Mouse (Mus musculus): ENCODE results near the gene Creb5. TPM values are rescaled to one million over a fixed set of nuclear protein-coding genes. Genes with fewer than 3 reads are reported as not detected.

Creb5 gene
- polyA plus RNA-seq, 1 experiment = 0.02 TPM

DNA sequence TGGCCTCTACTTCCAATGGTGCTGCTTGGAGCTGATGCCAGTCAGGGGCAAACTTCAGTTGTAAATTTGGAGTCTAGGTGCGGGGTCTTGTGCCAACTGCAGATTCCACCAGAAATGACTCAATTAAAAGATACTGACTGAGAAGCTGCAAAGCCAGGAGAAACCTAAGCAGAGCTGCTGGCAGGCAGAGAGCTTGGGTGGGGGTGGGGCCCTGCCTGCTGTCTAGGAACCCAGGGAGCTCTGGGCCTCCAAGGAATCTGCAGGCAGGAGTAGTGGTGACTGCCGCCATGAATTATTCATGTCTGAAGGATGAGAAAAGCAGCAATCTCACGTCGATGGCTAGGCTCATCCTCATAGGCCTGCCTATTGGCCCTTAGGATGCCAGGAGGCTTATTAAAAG, 306.5 kb downstream of the Creb5 start:
- Histone ChIP-seq H3K4me3 (replicated peaks) (no peak overlapping the region), H3K9me3 (ENCODE audit: control insufficient read depth, low read length) (no peaks in the 10 kb centered on the region), H3K4me1 (ENCODE audit: control insufficient read depth) (no peaks in the 10 kb centered on the region), H3K27me3 (ENCODE audit: control insufficient read depth) (no peaks in the 10 kb centered on the region), H3K36me3 (ENCODE audit: control insufficient read depth) (no peaks in the 10 kb centered on the region)
- no peak for TF ChIP-seq TAL1 (IDR thresholded peaks at IDR 0.05; ENCODE audit: low read length)
- no peak for TF ChIP-seq GATA1 (IDR thresholded peaks at IDR 0.05; ENCODE audit: low read length)

DNA sequence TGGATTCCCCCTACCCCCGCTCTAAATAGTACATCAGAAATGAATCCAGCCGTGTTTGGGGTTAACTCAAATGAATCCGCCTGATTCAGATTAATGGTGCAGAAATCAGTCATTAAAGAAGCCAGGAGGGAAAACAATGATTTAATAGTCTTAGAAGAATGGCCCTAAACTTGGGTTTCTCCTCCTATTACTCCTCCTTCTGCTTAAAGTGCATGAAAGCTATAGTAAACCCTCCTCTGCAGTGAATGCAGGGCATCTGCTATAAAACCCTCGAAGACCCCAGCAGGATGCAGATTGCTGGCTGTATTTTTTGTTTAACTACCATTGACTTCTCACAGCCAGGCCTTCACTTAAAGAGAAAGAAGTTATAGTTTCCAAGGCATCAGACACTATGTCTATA, 307.2 kb downstream of the Creb5 start:
- TF ChIP-seq GATA1 (IDR thresholded peaks at IDR 0.05; ENCODE audit: low read length) (no peak), TAL1 (IDR thresholded peaks at IDR 0.05; ENCODE audit: low read length) (no peak)
- Histone ChIP-seq H3K9me3 (ENCODE audit: control insufficient read depth, low read length) (no peaks in the 10 kb centered on the region), H3K36me3 (ENCODE audit: control insufficient read depth) (no peaks in the 10 kb centered on the region), H3K4me1 (ENCODE audit: control insufficient read depth) (no peaks in the 10 kb centered on the region), H3K27me3 (ENCODE audit: control insufficient read depth) (no peaks in the 10 kb centered on the region), H3K4me3 (replicated peaks) (no peak overlapping the region)

DNA sequence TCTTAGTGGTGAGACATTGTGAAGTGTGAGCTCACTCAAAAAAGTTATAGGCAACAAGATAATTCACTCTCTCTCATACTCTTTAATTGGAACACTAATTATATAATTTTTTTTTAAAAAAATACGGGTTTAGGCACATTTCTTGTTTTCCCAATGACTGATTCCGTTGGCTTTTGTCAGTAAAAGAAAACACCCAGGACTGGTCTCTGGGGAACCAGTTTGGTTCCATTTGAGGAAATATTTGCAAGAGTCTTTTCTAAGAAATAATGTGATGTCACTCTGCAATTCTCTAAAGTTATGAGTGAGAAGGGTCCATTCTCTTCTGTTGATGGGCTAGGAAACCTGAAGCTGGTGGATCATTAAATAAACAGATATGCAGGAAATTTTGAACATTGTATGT, 309.3 kb downstream of the Creb5 start:
- TF ChIP-seq GATA1 (IDR thresholded peaks at IDR 0.05; ENCODE audit: low read length) = no peak
- TF ChIP-seq TAL1 (IDR thresholded peaks at IDR 0.05; ENCODE audit: low read length) = no peak
- Histone ChIP-seq H3K9me3 (ENCODE audit: control insufficient read depth, low read length) (no peaks in the 10 kb centered on the region), H3K36me3 (ENCODE audit: control insufficient read depth) (no peaks in the 10 kb centered on the region)

DNA sequence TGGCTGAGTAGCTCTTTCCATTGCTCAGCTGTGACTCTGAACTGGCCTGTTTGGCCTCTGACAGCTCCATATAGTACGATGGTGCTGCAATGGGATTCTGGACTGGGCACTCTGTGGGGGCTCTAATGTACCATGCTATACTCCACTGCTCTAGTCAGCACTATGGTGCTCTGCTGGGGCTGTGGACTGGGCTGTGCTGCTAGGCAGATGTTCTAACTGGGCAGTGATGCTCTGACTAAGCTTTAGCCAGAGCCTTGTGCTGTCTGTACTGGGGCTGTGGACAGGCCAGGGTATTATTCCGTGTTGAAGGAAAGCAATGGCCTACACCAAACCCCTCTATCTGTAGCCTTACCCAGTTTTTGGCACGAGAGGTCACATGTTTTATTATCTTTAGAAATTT, 316.0 kb downstream of the Creb5 start:
- Histone ChIP-seq H3K27me3 (ENCODE audit: control insufficient read depth) (no peaks in the 10 kb centered on the region), H3K9me3 (ENCODE audit: control insufficient read depth, low read length) (no peaks in the 10 kb centered on the region), H3K4me1 (ENCODE audit: control insufficient read depth) (no peaks in the 10 kb centered on the region), H3K4me3 (replicated peaks) (no peak overlapping the region), H3K36me3 (ENCODE audit: control insufficient read depth) (no peaks in the 10 kb centered on the region)
- TF ChIP-seq TAL1 (IDR thresholded peaks at IDR 0.05; ENCODE audit: low read length) = no peak
- TF ChIP-seq GATA1 (IDR thresholded peaks at IDR 0.05; ENCODE audit: low read length) = no peak

More for the DNA sequence above, 309.3 kb downstream of the Creb5 start:
- Histone ChIP-seq H3K27me3 (ENCODE audit: control insufficient read depth) (no peaks in the 10 kb centered on the region), H3K4me3 (replicated peaks) (no peak overlapping the region), H3K4me1 (ENCODE audit: control insufficient read depth) (no peaks in the 10 kb centered on the region)

DNA sequence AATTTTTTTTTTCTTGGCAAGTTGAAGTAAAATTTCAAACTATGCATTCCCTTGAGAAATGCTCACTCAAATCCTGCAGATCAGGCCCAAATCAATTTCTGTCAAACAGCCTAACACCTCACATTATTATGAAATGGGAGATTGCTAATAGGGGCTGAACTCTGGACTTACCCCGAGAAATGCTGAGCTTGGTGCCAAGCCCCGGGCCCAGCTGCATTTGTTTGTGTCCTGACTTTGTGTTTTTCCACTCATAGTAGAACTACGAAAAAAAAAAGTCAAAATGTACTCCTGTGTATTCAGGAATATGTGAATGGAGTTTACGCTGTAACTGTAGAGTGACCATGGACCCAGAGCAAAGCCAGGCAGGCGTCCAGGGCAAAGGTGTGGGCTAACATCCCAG, 316.6 kb downstream of the Creb5 start:
- Histone ChIP-seq H3K27me3 (ENCODE audit: control insufficient read depth) (no peaks in the 10 kb centered on the region), H3K4me1 (ENCODE audit: control insufficient read depth) (no peaks in the 10 kb centered on the region), H3K4me3 (replicated peaks) (no peak overlapping the region), H3K36me3 (ENCODE audit: control insufficient read depth) (no peaks in the 10 kb centered on the region), H3K9me3 (ENCODE audit: control insufficient read depth, low read length) (no peaks in the 10 kb centered on the region)
- TF ChIP-seq GATA1 (IDR thresholded peaks at IDR 0.05; ENCODE audit: low read length) (no peak), TAL1 (IDR thresholded peaks at IDR 0.05; ENCODE audit: low read length) (no peak)

DNA sequence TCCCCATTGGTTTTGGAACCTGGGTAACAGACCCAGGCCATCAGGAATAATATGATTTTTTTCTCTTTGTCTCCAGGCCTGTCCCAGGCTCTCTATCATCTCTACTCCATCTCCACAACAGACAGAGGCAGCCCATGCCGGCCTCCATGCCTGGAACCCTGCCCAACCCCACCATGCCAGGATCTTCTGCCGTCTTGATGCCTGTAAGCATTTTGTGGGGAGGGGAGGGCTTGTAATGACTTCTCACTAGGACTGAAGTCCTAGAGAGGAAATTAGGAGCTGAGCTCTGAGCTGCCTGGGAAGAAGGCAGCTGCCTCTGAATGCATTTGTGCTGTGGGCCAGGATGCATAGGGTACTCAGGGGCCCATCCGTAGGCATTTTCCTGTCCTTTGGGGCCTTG, 317.3 kb downstream of the Creb5 start:
- TF ChIP-seq TAL1 (IDR thresholded peaks at IDR 0.05; ENCODE audit: low read length) = no peak
- no peak for TF ChIP-seq GATA1 (IDR thresholded peaks at IDR 0.05; ENCODE audit: low read length)
- H3K27me3 ChIP-seq (ENCODE audit: control insufficient read depth) = no peaks in the 10 kb centered on the region
- no peaks in the 10 kb centered on the region for H3K4me1 ChIP-seq (ENCODE audit: control insufficient read depth)
- no peaks in the 10 kb centered on the region for H3K9me3 ChIP-seq (ENCODE audit: control insufficient read depth, low read length)
- no peak overlapping the region for H3K4me3 ChIP-seq (replicated peaks)
- H3K36me3 ChIP-seq (ENCODE audit: control insufficient read depth) = no peaks in the 10 kb centered on the region

DNA sequence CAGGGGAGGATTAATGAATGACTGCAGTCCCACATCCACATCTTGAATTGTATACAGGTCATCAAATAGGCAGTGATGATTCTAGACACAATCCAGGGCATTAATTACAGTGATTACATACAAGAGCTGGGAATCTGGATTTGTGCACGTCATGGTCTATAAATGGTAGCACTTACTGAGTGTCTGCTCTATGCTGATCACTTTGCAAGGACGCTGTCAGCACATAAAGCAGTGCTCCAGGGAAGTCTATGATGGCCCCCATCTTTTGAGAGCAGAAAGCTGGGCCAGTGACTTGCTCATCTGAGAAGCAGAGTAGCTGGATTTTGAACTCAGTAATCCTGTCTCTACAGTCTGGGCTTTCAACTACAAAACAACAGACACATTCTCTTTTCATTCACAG, 318.1 kb downstream of the Creb5 start:
- no peaks in the 10 kb centered on the region for H3K4me1 ChIP-seq (ENCODE audit: control insufficient read depth)
- H3K9me3 ChIP-seq (ENCODE audit: control insufficient read depth, low read length) = no peaks in the 10 kb centered on the region

DNA sequence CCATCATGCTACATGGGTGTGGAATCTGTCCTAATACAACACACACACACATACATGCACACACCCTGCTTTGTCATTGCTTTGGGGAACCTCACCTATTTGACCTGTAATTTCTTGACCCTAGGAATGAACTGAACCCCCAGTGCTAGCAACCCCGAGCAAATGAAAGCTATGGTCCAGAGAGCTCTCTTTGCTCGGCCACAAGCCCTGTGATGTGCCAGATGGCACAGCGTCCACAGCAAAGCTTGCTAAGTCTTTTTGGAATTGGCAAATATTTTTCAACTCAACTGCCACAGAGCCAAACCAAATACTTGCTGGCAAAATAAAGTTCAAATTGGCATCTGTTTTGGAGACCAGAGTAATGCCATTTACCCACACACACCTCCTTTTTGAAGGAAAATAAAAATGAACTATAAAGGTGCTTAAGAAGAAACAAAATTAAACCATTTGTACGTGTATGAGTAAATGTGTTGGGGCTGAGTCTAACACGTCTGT, 324.4 kb downstream of the Creb5 start:
- no peaks in the 10 kb centered on the region for H3K27me3 ChIP-seq (ENCODE audit: control insufficient read depth)
- H3K4me3 ChIP-seq (replicated peaks) = no peak overlapping the region
- no peaks in the 10 kb centered on the region for H3K9me3 ChIP-seq (ENCODE audit: control insufficient read depth, low read length)
- TF ChIP-seq TAL1 (IDR thresholded peaks at IDR 0.05; ENCODE audit: low read length) (no peak), GATA1 (IDR thresholded peaks at IDR 0.05; ENCODE audit: low read length) (no peak)
- H3K36me3 ChIP-seq (ENCODE audit: control insufficient read depth) = no peaks in the 10 kb centered on the region
- H3K4me1 ChIP-seq (ENCODE audit: control insufficient read depth) = no peaks in the 10 kb centered on the region

More for the DNA sequence above, 318.1 kb downstream of the Creb5 start:
- TF ChIP-seq GATA1 (IDR thresholded peaks at IDR 0.05; ENCODE audit: low read length) (no peak), TAL1 (IDR thresholded peaks at IDR 0.05; ENCODE audit: low read length) (no peak)
- no peaks in the 10 kb centered on the region for H3K27me3 ChIP-seq (ENCODE audit: control insufficient read depth)
- H3K36me3 ChIP-seq (ENCODE audit: control insufficient read depth) = no peaks in the 10 kb centered on the region
- H3K4me3 ChIP-seq (replicated peaks) = no peak overlapping the region

DNA sequence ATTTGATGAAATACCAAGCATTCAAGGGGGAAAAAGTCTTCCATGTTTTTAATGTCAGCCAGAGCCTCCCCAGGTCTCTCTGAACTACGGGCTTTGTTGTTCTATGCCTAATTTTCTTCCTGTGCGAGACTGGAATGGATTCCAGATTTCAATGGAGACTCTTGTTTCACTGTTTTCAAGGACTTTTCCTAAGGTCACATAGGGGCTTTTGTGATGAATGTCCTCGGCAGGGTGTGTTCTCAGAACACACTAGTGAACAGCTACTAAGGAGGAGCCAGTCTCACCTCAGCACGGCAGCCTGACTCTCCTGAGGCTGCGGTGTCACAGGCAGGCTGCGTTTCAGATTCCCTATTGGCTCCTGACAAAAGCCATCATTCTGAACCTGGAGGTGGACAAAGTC, 325.6 kb downstream of the Creb5 start:
- TF ChIP-seq GATA1 (IDR thresholded peaks at IDR 0.05; ENCODE audit: low read length) (no peak), TAL1 (IDR thresholded peaks at IDR 0.05; ENCODE audit: low read length) (no peak)
- Histone ChIP-seq H3K9me3 (ENCODE audit: control insufficient read depth, low read length) (no peaks in the 10 kb centered on the region), H3K4me3 (replicated peaks) (no peak overlapping the region), H3K36me3 (ENCODE audit: control insufficient read depth) (no peaks in the 10 kb centered on the region), H3K4me1 (ENCODE audit: control insufficient read depth) (no peaks in the 10 kb centered on the region), H3K27me3 (ENCODE audit: control insufficient read depth) (no peaks in the 10 kb centered on the region)

Data from erythroblast, embryonic 14.5 days (primary cell).